Mouse (Mus musculus) cerebellum, adult 2 months (tissue): Measurements from ENCODE around the gene Pcgf2.

ENCODE experiments used
- CTCF ChIP-seq: fragments of 200-500 bp; IDR thresholded peaks from 2 replicates; pipeline ENCODE4 v1.5.1; 2011; ENCODE audit warnings: low read depth, mild to moderate bottlenecking, control low read depth, low read length, moderate library complexity, borderline replicate concordance; ENCODE audit not compliant: insufficient read depth
- POLR2A ChIP-seq: fragments of 200-500 bp; IDR thresholded peaks from 2 replicates; pipeline ENCODE4 v1.6.1; 2011; ENCODE audit warnings: low read length, control low read depth, borderline replicate concordance; ENCODE audit not compliant: insufficient read depth

DNA sequence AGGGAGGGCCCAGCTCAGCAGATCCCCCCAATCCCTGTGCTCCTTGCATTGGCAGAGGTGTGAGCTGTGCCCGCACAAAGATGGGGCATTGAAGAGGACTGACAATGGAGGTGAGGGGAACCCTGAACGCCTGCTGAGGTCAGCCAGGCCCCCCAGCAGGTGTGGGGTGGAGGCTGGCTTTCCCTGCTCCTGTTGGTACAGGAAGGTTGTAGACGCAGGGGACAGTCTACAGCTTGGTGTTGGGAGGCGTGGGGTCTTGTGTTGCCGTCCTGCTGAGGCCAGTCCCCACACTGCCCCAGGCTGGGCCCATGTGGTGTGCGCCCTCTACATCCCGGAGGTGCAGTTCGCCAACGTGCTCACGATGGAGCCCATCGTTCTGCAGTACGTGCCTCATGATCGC lies 34.9 kb downstream of the Pcgf2 start:
- no peak for TF ChIP-seq CTCF
- no peak for TF ChIP-seq POLR2A
